In genomic region chr16:18202061-18202460, GRCm38 (mm10) we compare ENCODE assay signal across 35 mouse cellular contexts. TPM values are rescaled to one million over a fixed set of nuclear protein-coding genes. Genes with fewer than 3 reads are reported as not detected.
DNase-seq lines count a peak whose midpoint lies in the region; ATAC-seq lines count a peak whose summit lies in the region.
"Had no signal": no experiment of that assay in that cellular context is flagged by ENCODE, and none has a peak within 500 bp of the region (broad histone marks: within the 10 kb centered on the region; RNA-seq: fewer than 3 reads in every experiment).

No protein-coding gene starts in this region.

- H3K4me3 ChIP-seq in embryonic facial prominence, embryonic 10.5 days: no peak overlapping the region
- H3K4me3 ChIP-seq: forebrain, embryonic 10.5 days; forebrain, embryonic 13.5 days; heart, adult 2 months; heart, embryonic 10.5 days; heart, embryonic 13.5 days; hindbrain, embryonic 12.5 days; hindbrain, embryonic 15.5 days had no signal

- no peaks in the 10 kb centered on the region for H3K36me3 ChIP-seq in embryonic facial prominence, embryonic 10.5 days (replicated peaks)
- H3K36me3 ChIP-seq: forebrain, embryonic 10.5 days; G1E; heart, embryonic 10.5 days; heart, embryonic 13.5 days; hindbrain, embryonic 12.5 days; hindbrain, embryonic 15.5 days had no signal

- DNase-seq in A20 (ENCODE audit: low read depth, low spot score): peak; percentile 40
- peak; percentile 72 for DNase-seq in adipocyte (ENCODE audit: low spot score)
- DNase-seq in left cerebral cortex, adult 11 months (ENCODE audit: low spot score): no peak
- DNase-seq in left cerebral cortex, postnatal 25 days (ENCODE audit: low spot score in 2 of 2): no peak
- DNase-seq in embryonic facial prominence, embryonic 10.5 days (ENCODE audit: low spot score): no peak
- DNase-seq: adrenal gland, adult 8-10 months; adrenal gland, postnatal 25 days; B cell, adult 2 months; cerebellum, adult 2 months; cerebellum, adult 9-11 months; cerebellum, postnatal 25 days; embryo, embryonic 11 days; gastrocnemius, postnatal 14 days; heart, adult 2 months; heart, postnatal 14 days; heart, postnatal 4 days had no signal

- peaks cover 43% of the 10 kb centered on the region for H3K4me1 ChIP-seq in embryonic facial prominence, embryonic 10.5 days

- no peaks in the 10 kb centered on the region for H3K9me3 ChIP-seq in embryonic facial prominence, embryonic 10.5 days
- H3K9me3 ChIP-seq: forebrain, embryonic 10.5 days; forebrain, embryonic 13.5 days; G1E; heart, embryonic 10.5 days; heart, embryonic 13.5 days; hindbrain, embryonic 12.5 days; hindbrain, embryonic 15.5 days had no signal

- ATAC-seq in hematopoietic stem cell, adult 5-6 weeks (replicated peaks in 1 of 2; ENCODE audit: insufficient read depth in 1 of 2, low FRiP score in 2 of 2, low TSS enrichment in 1 of 2, low read depth in 1 of 2, poor library complexity in 2 of 2, severe bottlenecking in 2 of 2): peak; percentile 18 to 19; a peak in 1 of 4 replicates
- ATAC-seq in megakaryocyte progenitor cell, adult 5-6 weeks (replicated peaks; ENCODE audit: poor library complexity): peak; percentile 72
- ATAC-seq: forebrain, embryonic 13.5 days; forebrain, embryonic 16.5 days had no signal

- 97% methylated on average over 1 of the region's 1 CpGs for WGBS in embryonic facial prominence, embryonic 10.5 days

- intact Hi-C loops in left cerebral cortex, postnatal 25 days (cut with DNase I): no loop called here

- H3K27ac ChIP-seq in embryonic facial prominence, embryonic 10.5 days (replicated peaks): no peak overlapping the region
- H3K27ac ChIP-seq: forebrain, embryonic 10.5 days; forebrain, embryonic 13.5 days; heart, adult 2 months; heart, embryonic 10.5 days; heart, embryonic 13.5 days; hindbrain, embryonic 12.5 days; hindbrain, embryonic 15.5 days had no signal

- no peaks in the 10 kb centered on the region for H3K27me3 ChIP-seq in embryonic facial prominence, embryonic 10.5 days (replicated peaks; ENCODE audit: low read depth, poor library complexity, severe bottlenecking)
- H3K27me3 ChIP-seq: forebrain, embryonic 13.5 days; hindbrain, embryonic 12.5 days; hindbrain, embryonic 15.5 days had no signal

RNA-seq across cellular contexts. Expression of gene Ccdc188, which starts 15.6 kb away (rescaled TPM):
- not detected in 2 replicates for total RNA-seq in hematopoietic stem cell, adult 5-6 weeks (2017)
- total RNA-seq in megakaryocyte progenitor cell, adult 5-6 weeks (2015): not detected in 2 replicates
- not detected in 2 replicates for total RNA-seq in megakaryocyte progenitor cell, adult 5-6 weeks (2017)
- not detected for total RNA-seq in left cerebral cortex, postnatal 25 days (2021)
- not detected in 2 replicates for polyA plus RNA-seq in embryonic facial prominence, embryonic 10.5 days (2016; fragmentation: Nextera tagmentation; extraction: Ambion mirVana)
- total RNA-seq: adrenal gland, adult 8-10 months; adrenal gland, postnatal 25 days; G1E; gastrocnemius, adult 18-20 months; gastrocnemius, postnatal 14 days; heart, adult 2 months; heart, postnatal 14 days; heart, postnatal 4 days had no signal
- polyA plus RNA-seq: brain, embryonic 14.5 days; cerebellum, adult 2 months; cortical plate, adult 2 months; embryonic facial prominence, embryonic 11.5 days; embryonic facial prominence, embryonic 14.5 days; forebrain, embryonic 10.5 days; forebrain, embryonic 13.5 days; forebrain, embryonic 16.5 days; G1E; heart, adult 2 months; heart, embryonic 10.5 days; heart, embryonic 13.5 days; heart, embryonic 16.5 days; hindbrain, embryonic 12.5 days; hindbrain, embryonic 15.5 days; intestine, embryonic 14.5 days; intestine, postnatal 0 days had no signal

RNA-seq across cellular contexts. Expression of gene Zdhhc8, which starts 32.9 kb away (rescaled TPM):
- 9.4 and 9.6 TPM in 2 replicates for total RNA-seq in hematopoietic stem cell, adult 5-6 weeks (2017)
- 7.3 and 7.6 TPM in 2 replicates for total RNA-seq in megakaryocyte progenitor cell, adult 5-6 weeks (2015)
- total RNA-seq in megakaryocyte progenitor cell, adult 5-6 weeks (2017): 2.4 and 7.0 TPM in 2 replicates
- 100 to 1,000 TPM; 140 to 144 TPM for total RNA-seq in left cerebral cortex, postnatal 25 days (2021)
- polyA plus RNA-seq in embryonic facial prominence, embryonic 10.5 days (2016; fragmentation: Nextera tagmentation; extraction: Ambion mirVana): 15.5 and 17.9 TPM in 2 replicates

RNA-seq across cellular contexts. Expression of gene Trmt2a, which starts 46.4 kb away (rescaled TPM):
- 86.8 and 88.1 TPM in 2 replicates for total RNA-seq in hematopoietic stem cell, adult 5-6 weeks (2017)
- 95.7 and 111 TPM in 2 replicates for total RNA-seq in megakaryocyte progenitor cell, adult 5-6 weeks (2015)
- 86.1 and 95.9 TPM in 2 replicates for total RNA-seq in megakaryocyte progenitor cell, adult 5-6 weeks (2017)
- 10 to 100 TPM; 48.0 to 52.9 TPM for total RNA-seq in left cerebral cortex, postnatal 25 days (2021)
- 116 and 120 TPM in 2 replicates for polyA plus RNA-seq in embryonic facial prominence, embryonic 10.5 days (2016; fragmentation: Nextera tagmentation; extraction: Ambion mirVana)

RNA-seq across cellular contexts. Expression of gene Ranbp1, which starts 46.5 kb away (rescaled TPM):
- total RNA-seq in hematopoietic stem cell, adult 5-6 weeks (2017): 330 and 415 TPM in 2 replicates
- 621 and 642 TPM in 2 replicates for total RNA-seq in megakaryocyte progenitor cell, adult 5-6 weeks (2015)
- total RNA-seq in megakaryocyte progenitor cell, adult 5-6 weeks (2017): 523 and 557 TPM in 2 replicates
- 10 to 100 TPM; 84.7 to 92.5 TPM for total RNA-seq in left cerebral cortex, postnatal 25 days (2021)
- 1,276 and 1,293 TPM in 2 replicates for polyA plus RNA-seq in embryonic facial prominence, embryonic 10.5 days (2016; fragmentation: Nextera tagmentation; extraction: Ambion mirVana)

RNA-seq across cellular contexts. Expression of gene Gm49776, which starts 56.1 kb away (rescaled TPM):
- not detected in 2 replicates for total RNA-seq in hematopoietic stem cell, adult 5-6 weeks (2017)
- 0.44 TPM in 1 of 2 replicates, not detected in the other for total RNA-seq in megakaryocyte progenitor cell, adult 5-6 weeks (2015)
- total RNA-seq in megakaryocyte progenitor cell, adult 5-6 weeks (2017): 0.62 TPM in 1 of 2 replicates, not detected in the other
- 1 to 10 TPM in 1 of 2 experiments, not detected in 1; 1.5 TPM for total RNA-seq in left cerebral cortex, postnatal 25 days (2021)
- 6.6 TPM in 1 of 2 replicates, not detected in the other for polyA plus RNA-seq in embryonic facial prominence, embryonic 10.5 days (2016; fragmentation: Nextera tagmentation; extraction: Ambion mirVana)
- total RNA-seq: adrenal gland, adult 8-10 months; adrenal gland, postnatal 25 days; G1E; gastrocnemius, adult 18-20 months; gastrocnemius, postnatal 14 days; heart, adult 2 months; heart, postnatal 14 days; heart, postnatal 4 days had no signal
- polyA plus RNA-seq: brain, embryonic 14.5 days; cortical plate, adult 2 months; forebrain, embryonic 16.5 days; G1E; gonadal fat pad, adult 2 months; heart, adult 2 months; heart, embryonic 16.5 days; intestine, embryonic 14.5 days had no signal

Comparison
In these comparisons a context has a peak if more than half of its experiments do, and no peak if none do; other contexts are left out.
1. DNase-seq: peak in A20 (single experiment) and adipocyte (single experiment); none in left cerebral cortex, adult 11 months (single experiment), left cerebral cortex, postnatal 25 days (0 of 2) and embryonic facial prominence, embryonic 10.5 days (single experiment).
2. RNA of gene Zdhhc8, which starts 32.9 kb away (total RNA-seq): 140 to 144 TPM in left cerebral cortex, postnatal 25 days; 9.4 to 9.6 TPM in hematopoietic stem cell, adult 5-6 weeks and 2.4 to 7.6 TPM in megakaryocyte progenitor cell, adult 5-6 weeks; every median in the first group is over 10 times any median in the second.